Mouse (Mus musculus): ENCODE data around the gene A930002H24Rik. TPM values are rescaled to one million over a fixed set of nuclear protein-coding genes. Genes with fewer than 3 reads are reported as not detected.

Gene A930002H24Rik
- total RNA-seq, 1 experiment from 2014 or later: 1.5 TPM

- DNase-seq: no peak
Measured at GRCm38 (mm10) chr17:63831550-63831949, 32.0 kb downstream of the A930002H24Rik start.

- no peak for DNase-seq
Measured at GRCm38 (mm10) chr17:63828561-63829332, 34.8 kb downstream of the A930002H24Rik start.

GRCm38 (mm10) chr17:63826767-63827166, 36.8 kb downstream of the A930002H24Rik start:
- no peak for DNase-seq

GRCm38 (mm10) chr17:63826196-63826595, 37.4 kb downstream of the A930002H24Rik start:
- DNase-seq: no peak

- DNase-seq: no peak
Measured at GRCm38 (mm10) chr17:63824141-63824540, 39.5 kb downstream of the A930002H24Rik start.

GRCm38 (mm10) chr17:63818444-63819027, 45.1 kb downstream of the A930002H24Rik start:
- no peak for DNase-seq

GRCm38 (mm10) chr17:63813552-63813951, 50.0 kb downstream of the A930002H24Rik start:
- no peak for DNase-seq

Other genes with a start within 250 kb of the A930002H24Rik start
- 21.5 and 23.3 TPM in 2 replicates for gene Fer, start 729 bp downstream of the A930002H24Rik start, total RNA-seq (2021)

Measured in adrenal gland, postnatal 25 days (tissue).